Mouse (Mus musculus) heart, adult 2 months (tissue): ENCODE data around the gene Naf1.

Source experiments
- CTCF ChIP-seq: fragments of 200-600 bp; IDR thresholded peaks from 2 replicates; pipeline ENCODE4 v1.8.1; 2022; ENCODE audit warnings: antibody characterized with exemption, mild to moderate bottlenecking, moderate library complexity
- EP300 ChIP-seq: fragments of 200-500 bp; IDR thresholded peaks from 2 replicates; pipeline ENCODE4 v1.6.1; 2011; ENCODE audit warnings: low read depth, low read length, control low read depth; ENCODE audit not compliant: insufficient read depth
- POLR2A ChIP-seq: fragments of 200-500 bp; IDR thresholded peaks from 2 replicates; pipeline ENCODE4 v1.6.1; 2011; ENCODE audit warnings: mild to moderate bottlenecking, low read depth, low read length, control low read depth; ENCODE audit not compliant: insufficient read depth

GRCm38 (mm10) chr8:66910684-66911083 is 50.7 kb downstream of the Naf1 start:
- no peak for TF ChIP-seq CTCF
- no peak for TF ChIP-seq EP300
- TF ChIP-seq POLR2A, result no peak
